Mouse (Mus musculus) neural tube, embryonic 14.5 days (tissue): Measurements from ENCODE around the gene Mal. TPM values are rescaled to one million over a fixed set of nuclear protein-coding genes. Genes with fewer than 3 reads are reported as not detected.

ENCODE experiments used
- ATAC-seq: fragments of 200-750 bp; cut with Nextera tagmentation; 2 replicates; pipeline ENCODE4 v1.8.0; 2017; ENCODE audit warnings: low read depth, mild to moderate bottlenecking, moderate TSS enrichment, moderate library complexity
- H3K27ac ChIP-seq: fragments of 300-500 bp; sonication (generic); 2 replicates; pipeline ENCODE4 v1.5.1; 2014; ENCODE audit warnings: low read depth, mild to moderate bottlenecking, control low read depth, low read length, moderate library complexity, mixed read lengths
- H3K27me3 ChIP-seq: fragments of 300-500 bp; sonication (generic); 2 replicates; pipeline ENCODE4 v1.6.1; 2014; ENCODE audit warnings: low read length; ENCODE audit not compliant: control insufficient read depth, insufficient read depth
- H3K36me3 ChIP-seq: fragments of 300-500 bp; sonication (generic); 2 replicates; pipeline ENCODE4 v1.6.1; 2014; ENCODE audit warnings: low read length, mixed read lengths; ENCODE audit not compliant: control insufficient read depth, insufficient read depth
- H3K4me1 ChIP-seq: fragments of 300-500 bp; sonication (generic); 2 replicates; pipeline ENCODE4 v1.6.1; 2014; ENCODE audit warnings: low read length; ENCODE audit not compliant: control insufficient read depth, insufficient read depth
- H3K4me2 ChIP-seq: fragments of 300-500 bp; sonication (generic); 2 replicates; pipeline ENCODE4 v1.6.1; 2014; ENCODE audit warnings: mild to moderate bottlenecking, low read depth, low read length, control low read depth
- H3K4me3 ChIP-seq: fragments of 300-500 bp; sonication (generic); 2 replicates; pipeline ENCODE4 v1.5.1; 2014; ENCODE audit warnings: low read depth, low read length, control low read depth, mixed read lengths
- H3K9ac ChIP-seq: fragments of 300-500 bp; sonication (generic); replicated peaks from 2 replicates; pipeline ENCODE4 v1.6.1; 2014; ENCODE audit warnings: low read depth, mild to moderate bottlenecking, control low read depth, low read length, mixed read lengths
- H3K9me3 ChIP-seq: fragments of 300-500 bp; sonication (generic); 2 replicates; pipeline ENCODE4 v1.6.1; 2016; ENCODE audit warnings: low read length; ENCODE audit not compliant: control insufficient read depth
- WGBS: fragments of 180-500 bp; shearing (Covaris S2); extraction: QIAGEN DNeasy Blood & Tissue Kit; methylation state at CpG from one replicate; pipeline ENCODE4 v1.1.7; 2014; 5-methylcytosine and 5-hydroxymethylcytosine counted together
- polyA plus RNA-seq: library from polyadenylated mRNA; unstranded; fragments of >200 nt; fragmentation: Nextera tagmentation; extraction: Ambion mirVana; gene quantifications from 2 replicates; pipeline ENCODE4 v1.2.1, GENCODE M21; 2014

Mal gene
- polyA plus RNA-seq, 1 experiment from 2014 or later = 0.90 TPM

DNA sequence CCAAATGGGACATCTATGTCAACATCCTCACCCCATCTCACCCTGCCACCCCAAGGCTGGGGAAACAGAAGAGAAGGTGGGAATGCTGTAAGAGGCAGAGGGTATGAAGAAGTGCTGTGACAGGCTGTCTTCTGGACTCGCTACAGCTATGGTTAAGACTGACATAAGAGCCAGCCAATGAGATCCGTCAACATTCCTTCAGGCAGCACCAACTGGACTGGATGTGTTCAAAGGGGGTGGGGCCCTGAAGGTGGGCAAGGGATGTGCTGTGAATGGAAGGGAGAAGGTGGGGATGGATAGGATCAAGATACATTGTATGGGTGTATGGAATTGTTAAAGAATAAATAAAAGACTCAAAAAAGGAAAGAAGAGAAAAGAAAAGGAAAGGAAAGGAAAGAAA is 23.9 kb downstream of the Mal start:
- no peak for ATAC-seq
- H3K4me2 ChIP-seq = no peak overlapping the region
- no peak overlapping the region for H3K4me3 ChIP-seq
- no peak overlapping the region for H3K27ac ChIP-seq
- WGBS = 71% methylated on average over 2 of the region's 2 CpGs
- H3K9ac ChIP-seq = no peak overlapping the region
- H3K4me1 ChIP-seq = no peaks in the 10 kb centered on the region
- no peaks in the 10 kb centered on the region for H3K36me3 ChIP-seq
- no peaks in the 10 kb centered on the region for H3K27me3 ChIP-seq
- no peaks in the 10 kb centered on the region for H3K9me3 ChIP-seq

DNA sequence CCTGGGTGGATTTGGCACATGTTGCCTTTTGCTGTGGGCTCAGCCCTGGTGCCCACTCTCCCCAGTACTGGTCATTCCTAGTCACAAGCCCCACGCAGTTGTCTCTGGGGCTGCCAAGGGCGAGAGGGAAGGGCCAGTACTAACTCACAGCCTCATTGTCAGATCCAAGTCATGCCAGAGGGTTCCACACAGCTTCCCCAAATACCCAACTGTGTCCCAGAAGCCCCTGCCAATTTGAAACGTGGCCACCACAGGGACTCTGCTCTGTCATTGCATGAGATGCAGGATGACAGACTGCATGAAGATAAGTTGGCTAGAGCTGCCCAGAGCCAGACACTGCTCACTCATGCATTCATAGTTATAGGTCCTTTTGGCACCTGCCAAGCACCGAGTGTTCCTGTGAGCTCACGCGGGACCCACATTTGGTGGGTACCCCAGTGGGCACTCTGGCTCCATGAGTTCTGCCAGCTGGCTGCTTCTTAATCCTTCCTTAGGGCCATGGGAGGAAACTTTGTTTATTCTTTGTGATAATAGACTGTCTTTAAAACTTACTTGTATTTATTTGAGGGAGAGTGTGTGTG is 28.4 kb downstream of the Mal start:
- Histone ChIP-seq H3K36me3 (no peaks in the 10 kb centered on the region), H3K4me2 (no peak overlapping the region), H3K27me3 (no peaks in the 10 kb centered on the region), H3K9ac (no peak overlapping the region), H3K4me3 (no peak overlapping the region), H3K9me3 (no peaks in the 10 kb centered on the region), H3K4me1 (no peaks in the 10 kb centered on the region), H3K27ac (no peak overlapping the region)
- ATAC-seq = no peak
- 83% methylated on average over 6 of the region's 6 CpGs for WGBS

DNA sequence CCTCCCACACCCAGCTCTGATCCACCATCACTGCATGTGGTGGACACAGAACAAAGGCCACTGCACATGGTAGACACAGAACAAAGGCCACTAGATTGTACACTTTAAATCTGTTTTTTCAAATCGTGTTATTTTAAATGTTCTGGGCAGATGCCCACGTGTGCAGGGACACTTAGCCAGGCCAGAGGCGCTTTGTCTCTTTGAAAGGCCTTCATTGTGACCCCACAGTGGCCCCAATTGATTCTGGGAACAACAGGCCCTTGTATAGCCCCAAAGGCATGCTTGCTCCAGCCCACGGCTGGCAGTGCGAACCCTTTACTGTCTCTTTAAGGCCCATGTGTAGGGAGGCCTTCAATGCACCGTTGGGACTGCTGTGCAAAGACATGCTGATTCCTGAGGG is 29.1 kb downstream of the Mal start:
- WGBS = 35% methylated on average over 6 of the region's 6 CpGs
- no peaks in the 10 kb centered on the region for H3K36me3 ChIP-seq
- no peaks in the 10 kb centered on the region for H3K4me1 ChIP-seq
- no peaks in the 10 kb centered on the region for H3K9me3 ChIP-seq
- no peaks in the 10 kb centered on the region for H3K27me3 ChIP-seq
- no peak overlapping the region for H3K9ac ChIP-seq
- no peak for ATAC-seq
- H3K4me3 ChIP-seq = no peak overlapping the region
- H3K27ac ChIP-seq = no peak overlapping the region
- no peak overlapping the region for H3K4me2 ChIP-seq

DNA sequence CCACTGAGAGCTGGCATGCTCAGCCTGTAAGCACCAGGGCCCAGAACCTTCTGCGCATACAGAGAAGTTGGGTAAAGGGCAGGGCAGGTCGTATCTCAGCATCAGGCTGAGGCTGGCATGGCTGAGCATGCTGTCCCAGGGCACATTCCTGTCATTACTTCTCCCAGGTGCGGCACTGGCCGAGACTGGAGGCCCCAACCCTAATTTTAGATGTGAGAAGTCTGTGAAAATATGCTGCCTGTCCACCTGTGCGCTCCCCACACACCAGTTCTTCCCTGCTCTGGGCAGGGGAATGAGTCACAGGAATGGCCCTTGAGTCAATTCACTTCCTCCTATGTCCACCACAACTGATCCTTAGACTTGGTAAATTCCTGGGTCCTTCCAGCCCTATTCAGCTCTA is 30.8 kb downstream of the Mal start:
- Histone ChIP-seq H3K4me1 (no peaks in the 10 kb centered on the region), H3K9ac (no peak overlapping the region), H3K9me3 (no peaks in the 10 kb centered on the region), H3K4me3 (no peak overlapping the region), H3K4me2 (no peak overlapping the region), H3K27me3 (no peaks in the 10 kb centered on the region), H3K27ac (no peak overlapping the region), H3K36me3 (no peaks in the 10 kb centered on the region)
- 87% methylated on average over 5 of the region's 5 CpGs for WGBS
- no peak for ATAC-seq

DNA sequence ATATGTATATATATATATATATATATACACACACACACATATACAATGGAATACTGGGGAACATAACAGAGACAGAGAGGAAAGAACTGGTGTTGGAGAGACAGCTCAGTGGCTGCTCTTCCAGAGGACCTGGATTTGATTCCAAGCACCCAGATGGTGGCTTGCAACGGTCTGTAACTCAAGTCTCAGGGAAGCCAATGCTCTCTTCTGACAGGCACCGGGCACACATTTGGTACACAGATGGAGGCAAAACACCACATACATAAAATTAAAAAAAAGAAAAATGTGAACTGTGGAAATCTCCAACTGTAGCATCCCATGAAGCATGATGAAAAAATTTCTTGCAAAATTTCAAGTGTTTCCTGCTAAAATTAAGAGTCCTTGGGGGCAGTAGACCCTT is 31.7 kb downstream of the Mal start:
- 92% methylated on average over 2 of the region's 2 CpGs for WGBS
- H3K9me3 ChIP-seq = no peaks in the 10 kb centered on the region
- no peaks in the 10 kb centered on the region for H3K4me1 ChIP-seq
- H3K4me2 ChIP-seq = no peak overlapping the region
- no peaks in the 10 kb centered on the region for H3K36me3 ChIP-seq
- H3K27me3 ChIP-seq = no peaks in the 10 kb centered on the region
- H3K27ac ChIP-seq = no peak overlapping the region
- no peak overlapping the region for H3K4me3 ChIP-seq
- ATAC-seq = no peak
- no peak overlapping the region for H3K9ac ChIP-seq

DNA sequence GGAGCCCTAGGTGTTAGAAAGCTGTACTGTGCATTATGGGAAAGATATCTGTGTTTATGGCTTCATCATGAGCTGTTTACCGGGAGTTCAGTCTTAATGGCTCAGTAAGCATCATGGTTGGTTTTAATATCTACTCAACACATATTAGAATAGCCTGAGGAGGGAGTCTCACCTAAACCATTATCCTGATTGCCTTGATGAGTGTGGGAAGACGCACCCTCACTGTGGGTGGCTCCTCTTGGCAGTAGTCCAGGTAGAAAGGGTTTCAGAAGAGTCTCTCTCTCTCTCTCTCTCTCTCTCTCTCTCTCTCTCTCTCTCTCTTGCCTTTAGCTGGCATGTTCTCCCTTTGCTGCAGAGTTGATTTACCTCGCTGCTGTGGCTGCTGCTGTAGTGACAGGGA is 34.4 kb downstream of the Mal start:
- WGBS = 38% methylated on average over 3 of the region's 3 CpGs
- peak; percentile 85 for ATAC-seq
- Histone ChIP-seq H3K27me3 (no peaks in the 10 kb centered on the region), H3K4me2 (no peak overlapping the region), H3K4me1 (no peaks in the 10 kb centered on the region), H3K36me3 (no peaks in the 10 kb centered on the region), H3K27ac (peak overlapping the region; percentile 56; the same call in 1 of the 2 replicates), H3K9ac (no peak overlapping the region), H3K4me3 (no peak overlapping the region), H3K9me3 (no peaks in the 10 kb centered on the region)

DNA sequence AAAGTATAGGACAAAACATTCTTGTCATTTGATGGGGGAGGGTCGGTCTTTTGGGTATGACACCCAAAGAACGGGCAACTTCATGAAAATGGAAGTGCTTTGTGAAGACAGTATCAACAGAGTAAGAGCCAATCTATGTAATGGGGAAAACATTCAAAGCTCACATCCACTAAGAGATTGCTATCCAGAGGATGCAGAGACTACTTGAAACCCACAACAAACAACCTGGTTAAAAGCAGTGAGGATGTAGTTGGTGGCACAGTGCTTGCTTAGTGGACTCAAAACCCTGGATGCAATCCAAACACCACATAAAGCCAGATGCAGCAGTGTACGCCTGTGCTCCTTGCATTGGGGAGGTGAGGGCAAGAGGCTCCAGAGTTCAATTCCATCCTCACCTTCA is 37.2 kb downstream of the Mal start:
- no peak for ATAC-seq
- WGBS = 85% methylated on average over 3 of the region's 3 CpGs

DNA sequence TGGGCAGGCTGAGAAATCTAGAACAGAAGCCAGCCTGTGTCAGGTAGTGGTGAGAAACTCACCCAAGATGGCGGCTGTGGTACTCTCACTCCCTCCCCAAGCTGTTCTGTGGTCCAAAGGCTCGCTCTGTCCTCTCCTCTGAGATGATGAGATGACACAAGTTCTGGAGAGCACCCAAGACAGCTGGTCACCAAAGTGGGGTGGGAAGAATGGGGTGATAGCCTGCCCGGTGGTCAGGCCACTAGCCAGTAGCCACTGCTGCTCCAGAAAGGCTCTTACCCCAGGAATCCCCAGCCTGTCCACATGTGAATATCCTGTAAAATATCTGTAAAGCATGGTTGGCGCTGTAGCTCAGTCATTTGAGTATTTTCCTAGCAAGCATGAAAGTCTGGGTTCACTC is 44.2 kb downstream of the Mal start:
- no peak overlapping the region for H3K27ac ChIP-seq
- 95% methylated on average over 4 of the region's 4 CpGs for WGBS
- no peak for ATAC-seq

More for the DNA sequence above, 37.2 kb downstream of the Mal start:
- no peak overlapping the region for H3K4me3 ChIP-seq
- H3K9ac ChIP-seq = no peak overlapping the region
- H3K4me1 ChIP-seq = no peaks in the 10 kb centered on the region
- H3K36me3 ChIP-seq = no peaks in the 10 kb centered on the region
- no peaks in the 10 kb centered on the region for H3K27me3 ChIP-seq
- H3K27ac ChIP-seq = no peak overlapping the region
- no peaks in the 10 kb centered on the region for H3K9me3 ChIP-seq
- no peak overlapping the region for H3K4me2 ChIP-seq

DNA sequence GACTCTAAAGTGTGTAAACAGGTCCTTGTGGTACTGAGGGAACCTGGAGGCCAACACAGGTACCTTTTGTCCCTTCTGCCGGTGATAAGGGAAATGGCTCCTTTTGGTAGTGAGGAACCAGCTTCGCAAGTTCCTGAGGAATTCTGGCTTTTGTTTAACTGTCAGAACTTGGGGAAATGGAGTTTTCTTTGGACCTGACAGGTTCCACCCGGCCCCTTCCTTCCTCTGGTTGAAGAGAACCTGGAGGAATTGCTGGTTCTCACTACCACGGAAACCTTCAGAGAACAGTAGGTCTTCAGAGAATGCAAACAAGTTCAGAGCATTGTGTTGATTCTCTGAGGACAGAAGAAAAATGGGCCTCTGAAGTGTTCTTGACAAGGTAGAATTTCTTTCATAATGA is 45.1 kb downstream of the Mal start:
- ATAC-seq = no peak
- Histone ChIP-seq H3K36me3 (no peaks in the 10 kb centered on the region), H3K27me3 (no peaks in the 10 kb centered on the region), H3K9me3 (no peaks in the 10 kb centered on the region), H3K9ac (no peak overlapping the region), H3K4me1 (no peaks in the 10 kb centered on the region), H3K4me2 (no peak overlapping the region), H3K27ac (no peak overlapping the region), H3K4me3 (no peak overlapping the region)
- 88% methylated on average over 4 of the region's 4 CpGs for WGBS

More for the DNA sequence above, 44.2 kb downstream of the Mal start:
- H3K4me2 ChIP-seq = no peak overlapping the region
- no peaks in the 10 kb centered on the region for H3K27me3 ChIP-seq
- no peaks in the 10 kb centered on the region for H3K9me3 ChIP-seq
- H3K36me3 ChIP-seq = no peaks in the 10 kb centered on the region
- no peak overlapping the region for H3K4me3 ChIP-seq
- no peak overlapping the region for H3K9ac ChIP-seq
- no peaks in the 10 kb centered on the region for H3K4me1 ChIP-seq
